Mouse (Mus musculus) CD4-positive, CD25-positive, alpha-beta regulatory T cell, adult 2 months (primary cell): Measurements from ENCODE around the gene Slc12a7.

Source experiments
- DNase-seq: peaks from one replicate; pipeline ENCODE4 v3.0.0-alpha.2; 2012; ENCODE audit warnings: low read depth, low spot score

Slc12a7 gene

DNA sequence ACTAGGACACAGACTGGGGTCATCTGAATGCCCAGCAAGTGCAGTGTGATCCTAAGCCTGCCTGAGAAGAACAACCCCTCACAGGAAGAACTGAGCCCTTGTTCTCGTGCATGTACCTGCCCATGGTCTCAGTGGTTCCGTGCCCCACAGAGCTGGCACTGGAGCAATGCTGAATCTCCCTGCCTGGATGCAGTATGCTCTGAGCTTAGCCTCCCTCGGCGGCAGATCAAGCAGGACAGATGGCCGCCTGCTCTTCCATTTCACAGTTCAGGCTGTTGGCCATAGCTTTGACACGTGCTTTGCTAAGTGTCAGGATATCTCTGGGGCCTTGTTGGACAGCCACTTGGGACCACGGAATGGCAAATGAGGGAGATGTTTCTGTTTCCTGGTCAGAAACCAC is 81.3 kb downstream of the Slc12a7 start:
- DNase-seq, result no peak

DNA sequence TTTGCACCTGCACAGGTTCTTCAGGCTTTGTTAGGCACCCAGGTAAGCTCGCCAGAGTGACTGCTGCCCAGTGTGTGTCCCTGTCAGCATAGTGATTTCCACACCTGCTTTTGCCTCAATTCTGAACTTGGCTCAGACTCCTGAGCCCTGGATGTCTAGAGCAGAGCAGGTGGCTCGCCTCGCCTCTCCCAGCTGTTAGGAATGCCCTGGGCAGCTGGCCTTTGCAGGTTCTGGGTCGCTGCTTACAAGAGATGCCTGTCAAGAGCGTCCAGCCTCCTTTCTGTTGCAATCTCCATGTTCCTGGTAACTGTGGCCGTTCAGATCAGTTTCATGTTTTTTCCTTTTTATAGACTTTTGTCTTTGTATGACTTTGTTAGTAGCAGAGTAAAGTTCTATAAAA is 83.4 kb downstream of the Slc12a7 start:
- no peak for DNase-seq

DNA sequence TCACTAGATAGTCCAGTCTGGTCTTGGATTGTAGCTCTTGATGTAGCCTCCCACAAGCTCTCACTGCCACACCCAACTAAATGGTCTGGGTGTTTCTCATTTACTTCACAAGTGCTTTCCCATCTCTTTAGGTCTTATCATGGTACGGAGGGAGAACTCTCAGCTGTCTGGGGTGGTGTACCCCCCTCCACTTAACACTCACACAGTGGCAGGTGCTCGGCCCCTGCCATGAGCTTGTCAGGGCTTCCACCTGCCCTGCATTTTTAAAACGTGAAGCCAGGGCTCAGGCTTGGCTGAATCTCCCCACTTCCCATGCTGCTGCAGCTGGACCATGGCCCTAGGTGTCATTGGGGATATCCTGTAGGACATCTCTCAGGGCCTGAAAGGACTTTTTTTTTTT is 86.0 kb downstream of the Slc12a7 start:
- DNase-seq, result no peak

DNA sequence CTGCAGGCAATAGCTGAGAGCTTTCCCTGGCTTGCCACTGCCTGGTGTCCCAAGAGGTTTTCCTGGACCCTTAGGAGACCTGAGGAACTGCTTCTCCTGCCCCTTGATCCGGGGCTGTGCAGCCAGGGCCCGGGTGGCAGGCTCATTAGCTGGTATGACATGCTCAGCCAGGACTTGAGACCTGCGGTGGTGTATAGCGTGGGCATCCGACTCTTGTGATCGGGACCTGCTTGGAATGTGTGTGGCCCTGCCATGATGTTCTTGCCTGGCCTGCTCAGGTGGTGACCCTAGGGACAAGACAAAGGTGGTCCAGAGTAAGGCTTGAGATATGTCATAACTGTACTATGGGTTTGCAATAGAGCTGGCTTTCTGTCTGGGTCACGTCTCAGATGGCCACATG is 88.4 kb downstream of the Slc12a7 start:
- no peak for DNase-seq

DNA sequence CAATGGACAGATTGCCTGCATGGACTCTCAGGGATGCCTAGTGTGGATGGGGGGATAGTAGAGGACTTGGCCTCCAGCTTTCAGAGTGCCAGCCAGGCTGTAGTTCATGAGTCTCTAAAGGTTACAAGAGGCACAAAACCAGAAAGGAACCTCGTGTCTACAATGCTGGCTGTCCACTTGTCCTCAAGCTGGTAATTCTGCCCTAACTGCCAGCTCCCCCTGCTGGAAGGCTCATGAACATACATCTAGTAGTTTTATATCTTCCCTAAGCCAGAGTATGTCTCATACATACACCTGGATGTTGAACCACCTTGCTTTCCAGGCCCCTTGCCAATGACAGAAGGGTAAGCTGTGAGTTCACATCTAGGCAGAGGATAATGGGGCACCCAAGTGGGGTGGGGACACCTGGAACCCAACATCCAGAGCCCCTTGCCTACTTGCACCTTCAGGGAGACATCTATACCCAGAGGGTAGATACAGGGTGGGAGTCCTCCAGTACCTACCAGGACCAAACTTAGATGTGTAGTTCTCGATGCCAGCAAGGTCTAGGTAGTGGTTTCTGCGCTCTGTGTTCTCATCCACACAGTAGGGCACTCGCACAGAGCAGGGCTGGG is 89.4 kb downstream of the Slc12a7 start:
- peak; percentile 85 for DNase-seq

DNA sequence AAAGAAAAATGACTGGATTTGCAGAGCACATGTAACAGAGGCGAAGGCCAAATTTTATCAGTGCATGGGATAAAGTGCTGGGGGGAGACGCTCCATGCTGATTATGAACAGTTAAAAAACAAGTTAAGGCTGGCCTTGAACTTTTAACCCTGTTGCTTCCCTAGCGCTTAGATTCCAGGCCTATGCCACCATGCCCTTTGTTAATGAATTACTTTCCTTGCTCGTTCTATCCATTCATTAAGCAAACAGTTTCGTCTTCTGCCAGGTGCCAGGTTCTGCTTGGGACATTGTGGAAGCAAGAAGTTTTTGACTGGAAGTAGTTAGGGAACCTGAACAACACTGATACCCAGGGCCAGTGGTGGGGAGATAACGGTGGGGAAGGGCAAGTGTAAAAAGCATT is 90.8 kb downstream of the Slc12a7 start:
- no peak for DNase-seq

DNA sequence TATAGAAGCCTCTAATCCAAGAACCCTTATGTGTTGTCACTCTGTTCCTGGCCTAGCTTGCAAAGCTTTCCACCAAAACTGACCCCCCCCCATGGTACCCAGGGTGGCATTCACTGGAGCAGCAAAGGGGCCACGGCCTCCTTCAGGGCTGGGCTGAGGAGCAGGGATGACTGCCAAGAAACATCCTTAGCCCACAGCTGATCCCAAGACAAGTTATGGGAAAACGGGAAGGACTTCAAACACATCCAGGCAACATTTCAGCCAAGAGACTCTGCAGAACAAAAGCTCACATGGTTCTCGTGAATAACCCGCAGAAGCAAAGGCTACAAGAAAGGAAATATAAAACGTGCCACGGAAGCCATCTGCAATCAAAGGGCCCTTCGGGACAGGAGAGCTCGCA is 94.3 kb downstream of the Slc12a7 start:
- DNase-seq, result no peak

DNA sequence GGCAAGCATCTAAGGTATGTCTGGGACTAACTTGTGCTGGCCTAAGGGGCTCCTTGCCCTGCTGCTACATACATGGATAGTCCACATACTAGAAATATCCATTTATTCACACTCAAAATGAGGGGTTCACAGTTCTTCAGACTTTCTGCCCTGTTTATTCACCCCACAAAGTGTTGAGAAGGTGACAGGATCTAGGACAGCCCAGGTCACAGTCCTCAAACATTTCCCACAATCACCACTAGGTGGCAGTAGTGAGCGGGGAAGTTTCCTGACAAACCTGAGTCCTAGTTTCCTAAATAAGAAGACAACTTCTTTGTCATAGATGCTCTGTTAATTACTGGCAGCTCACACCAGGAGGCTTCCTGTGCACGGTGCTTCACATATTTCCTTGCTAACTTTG is 98.6 kb downstream of the Slc12a7 start:
- peak; percentile 72 for DNase-seq

DNA sequence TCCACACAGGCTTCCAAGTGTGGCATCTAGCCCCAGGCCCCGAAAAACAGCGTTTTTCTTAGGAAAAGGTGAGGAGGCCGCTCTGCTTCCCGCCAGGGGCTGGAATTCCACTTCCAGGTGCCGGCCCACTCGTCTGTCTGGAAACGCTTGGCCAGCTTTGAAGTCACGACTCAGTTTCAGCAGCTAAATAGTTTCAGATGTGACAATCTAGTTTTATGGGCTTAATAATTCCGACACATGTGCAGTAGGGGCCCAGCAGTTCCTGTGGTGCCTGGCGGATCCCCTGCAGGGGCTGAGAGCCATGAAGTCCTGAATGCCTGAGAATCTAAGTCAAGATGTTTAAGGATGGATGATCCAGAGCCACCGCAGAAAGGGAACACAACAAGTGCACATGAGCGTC is 100.9 kb downstream of the Slc12a7 start:
- DNase-seq, result no peak

DNA sequence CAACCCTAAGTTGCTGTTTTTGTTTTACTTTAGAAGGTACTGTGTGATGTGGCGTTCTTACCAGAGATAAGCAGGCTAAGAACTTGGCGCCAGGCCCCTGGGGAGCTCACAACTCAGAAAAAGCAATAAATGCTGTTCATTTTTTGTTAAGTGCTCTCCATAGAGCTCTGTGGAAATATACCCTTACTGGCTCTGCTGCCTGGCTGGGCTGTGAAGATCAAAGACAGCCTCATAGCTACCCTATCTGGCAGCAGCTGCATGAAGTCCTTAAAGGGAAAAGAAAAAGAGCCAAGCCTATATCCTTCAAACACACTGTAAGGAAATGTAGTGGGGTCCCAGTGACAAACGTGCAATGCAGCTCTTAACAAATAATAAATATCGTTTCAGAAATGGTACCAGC is 102.9 kb downstream of the Slc12a7 start:
- DNase-seq, result no peak

DNA sequence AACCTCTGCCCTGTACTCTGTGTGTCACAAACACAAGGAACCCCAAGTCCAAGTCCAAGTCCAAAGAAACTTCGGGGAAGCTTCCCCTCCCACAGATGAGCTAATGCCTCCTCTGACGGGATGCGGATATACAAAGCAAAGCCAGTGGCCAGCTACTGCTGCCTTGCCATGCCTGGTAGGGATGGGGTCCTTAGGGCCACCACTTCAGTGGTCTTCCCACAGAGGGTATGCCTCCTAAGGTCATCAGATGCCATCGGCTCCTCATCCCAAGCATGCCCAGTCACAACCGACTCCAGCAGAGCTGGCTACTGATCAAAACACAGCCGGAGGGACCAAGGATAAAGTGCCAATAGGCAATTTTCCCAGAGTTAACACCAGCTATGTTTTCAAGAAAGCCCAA is 103.6 kb downstream of the Slc12a7 start:
- no peak for DNase-seq

DNA sequence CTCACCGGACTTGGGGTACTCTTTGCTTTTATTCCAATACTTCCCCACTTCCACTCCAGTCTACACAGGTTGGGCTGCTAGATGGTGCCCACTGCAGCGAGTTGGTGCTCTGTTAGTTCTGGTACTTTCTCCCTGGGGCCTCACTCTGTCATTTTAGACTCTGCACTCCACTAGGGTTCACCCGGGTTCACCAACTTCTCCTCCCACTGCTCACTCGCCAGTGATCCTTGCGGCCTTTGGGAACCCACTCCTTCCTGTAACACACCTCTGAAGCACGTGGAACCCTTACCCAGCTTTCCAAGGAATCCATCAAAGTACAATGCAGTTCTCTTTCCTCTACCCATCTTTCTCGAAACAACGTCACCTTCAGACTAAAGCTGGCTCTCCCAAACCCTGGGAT is 104.8 kb downstream of the Slc12a7 start:
- DNase-seq, result no peak

DNA sequence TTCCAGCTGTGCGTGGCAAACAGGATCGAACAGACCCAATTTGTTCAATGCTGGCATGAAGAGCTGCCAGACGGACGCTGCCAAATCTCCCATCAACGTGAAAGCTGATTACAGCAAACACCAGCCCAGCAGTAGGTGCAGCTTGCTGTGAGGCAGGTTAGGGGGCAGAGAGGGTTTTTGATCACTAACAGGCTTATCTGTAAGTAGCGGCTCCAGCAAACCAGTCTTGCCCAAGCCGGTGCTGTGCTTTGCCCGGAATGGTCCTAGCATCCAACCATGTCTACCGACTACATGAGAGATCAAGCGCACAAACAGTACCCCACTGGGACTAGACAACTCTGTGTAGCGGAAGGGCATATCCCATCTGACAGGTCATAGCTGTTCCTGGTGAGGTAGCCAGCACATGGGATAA is 106.2 kb downstream of the Slc12a7 start:
- no peak for DNase-seq

DNA sequence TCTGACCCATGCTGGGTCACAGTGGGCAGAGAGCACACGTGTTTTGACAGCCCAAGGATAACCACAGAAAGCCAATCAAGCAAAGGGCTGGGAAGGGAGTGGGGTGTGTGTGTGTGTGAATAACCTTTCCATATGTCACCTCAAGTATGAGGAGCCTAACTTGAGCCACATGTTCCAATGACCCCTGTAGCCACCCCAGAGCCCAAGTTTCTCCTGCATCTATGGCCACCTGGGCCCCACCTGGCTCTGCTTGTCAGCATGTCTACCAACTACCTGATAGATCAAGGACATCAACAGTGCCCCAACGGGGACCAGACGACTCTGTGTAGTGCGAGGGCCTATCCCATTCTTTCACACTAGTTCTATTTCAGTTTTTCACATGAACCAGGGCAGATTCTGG is 106.8 kb downstream of the Slc12a7 start:
- no peak for DNase-seq

DNA sequence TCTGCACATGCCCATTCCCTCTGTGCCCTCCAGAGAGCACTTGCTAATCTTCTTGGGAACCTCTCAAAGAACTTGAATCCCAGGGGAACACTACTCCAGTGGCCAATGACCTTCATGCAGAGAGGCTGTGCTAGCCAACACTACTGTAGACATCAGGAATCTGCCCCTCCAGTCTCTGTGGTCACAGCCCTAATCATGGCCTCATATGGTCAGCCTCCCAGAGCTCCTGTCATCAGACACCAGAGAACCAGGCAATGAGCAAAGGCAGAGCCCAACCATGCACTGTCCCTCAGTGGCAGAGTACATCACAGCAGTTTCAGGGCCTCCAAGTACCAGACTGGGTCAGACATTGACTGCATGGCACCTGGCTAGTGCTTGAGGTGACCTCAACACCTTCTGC is 109.8 kb downstream of the Slc12a7 start:
- DNase-seq, result no peak

DNA sequence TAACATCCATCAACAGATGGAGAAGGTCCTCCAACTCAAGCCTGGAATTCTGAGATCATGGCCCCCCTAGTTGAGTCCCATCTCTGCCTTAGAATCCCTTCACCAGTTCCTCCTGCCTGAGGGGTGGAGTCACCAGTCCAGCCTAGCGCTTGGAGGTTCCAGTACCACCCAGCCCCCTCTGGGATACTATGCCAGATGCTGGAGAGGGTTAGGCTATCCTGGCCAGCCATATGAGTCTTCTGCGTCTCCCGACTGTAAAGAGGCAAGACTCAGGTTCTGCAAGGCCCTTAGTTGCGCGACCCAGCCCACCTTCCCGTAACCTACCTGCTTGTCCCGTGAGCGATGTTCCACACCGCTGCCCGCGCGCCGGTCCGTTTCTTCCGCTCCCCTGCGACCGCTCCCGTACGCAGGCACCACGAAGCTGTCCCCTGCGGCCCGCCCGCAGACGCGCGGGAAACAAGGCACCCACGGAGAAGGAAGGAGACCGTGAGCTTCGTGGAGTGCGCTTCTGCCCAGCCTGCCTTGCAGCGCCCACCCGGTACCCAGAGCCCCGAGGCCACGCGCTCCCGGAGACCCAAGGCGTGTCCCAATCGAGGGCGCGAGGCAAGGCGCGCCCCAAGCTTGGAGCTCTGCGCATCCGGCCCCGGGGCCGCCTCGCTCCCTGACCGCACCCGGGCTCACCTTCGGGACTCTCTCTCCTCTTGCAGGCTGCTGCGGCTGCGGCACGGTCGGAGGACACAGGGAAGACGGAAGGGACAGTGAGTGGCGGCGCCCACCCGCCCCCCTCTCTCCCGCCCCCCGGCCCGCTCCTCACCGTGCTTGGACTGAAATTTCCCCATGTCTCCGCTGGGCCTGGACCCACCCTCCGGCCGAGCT is 113.9 kb downstream of the Slc12a7 start:
- DNase-seq, result peak; percentile 15

DNA sequence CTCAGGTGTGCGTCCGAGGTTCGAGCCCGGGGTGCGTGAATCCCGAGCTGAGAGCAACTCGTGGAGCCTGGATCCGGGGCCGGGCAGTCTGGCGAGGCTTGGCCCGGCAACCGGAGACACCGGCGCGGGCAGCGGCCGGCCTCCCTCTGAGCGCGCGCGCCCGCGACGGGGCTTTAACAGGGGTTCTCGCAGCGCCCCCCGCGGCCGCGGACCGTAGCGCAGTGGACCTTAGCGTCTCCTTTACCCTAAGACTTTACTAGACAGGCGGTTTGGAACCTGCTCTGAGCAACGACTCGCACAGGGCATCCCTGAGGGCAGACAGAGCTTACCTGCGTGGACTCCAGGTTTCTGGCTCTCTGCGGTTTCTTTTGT is 114.6 kb downstream of the Slc12a7 start, which contains the start of gene Nkd2:
Gene Nkd2, minus strand, starts transcription at position 167 of the 372 bp plus-strand sequence.
- peak; percentile 70 for DNase-seq
